Mouse (Mus musculus): ENCODE measurements around the gene Trim40.

DNA sequence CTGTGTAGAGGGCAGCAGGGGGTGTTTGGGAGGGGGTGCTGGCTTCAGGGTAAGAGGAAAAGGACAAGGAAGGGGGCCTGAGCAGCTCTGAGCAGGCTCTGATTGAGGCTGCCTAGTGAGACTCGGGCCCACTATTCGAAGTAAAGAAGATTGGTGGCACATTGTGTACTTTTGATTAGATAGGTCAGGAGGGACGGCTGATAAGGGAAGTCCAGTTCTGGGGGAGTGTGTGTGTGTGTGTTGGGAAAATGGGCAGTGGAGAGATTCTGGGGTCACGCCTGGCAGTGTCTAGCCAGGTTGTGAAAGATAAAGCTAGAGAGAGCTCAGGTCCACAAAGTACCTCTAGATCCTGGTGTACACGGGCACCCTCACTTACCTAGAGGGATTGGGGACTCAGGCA, 38.3 kb downstream of the Trim40 start:
- no peak for TF ChIP-seq POLR2A (IDR thresholded peaks at IDR 0.05; ENCODE audit: insufficient read depth, low read depth, low read length)
- no peak for TF ChIP-seq CTCF (IDR thresholded peaks at IDR 0.05)

All from heart, adult 2 months (tissue).